Mouse (Mus musculus) bone marrow, adult 2 months (tissue): Measurements from ENCODE around the gene Adgrg7. TPM values are rescaled to one million over a fixed set of nuclear protein-coding genes. Genes with fewer than 3 reads are reported as not detected.

Source experiments
- H3K27ac ChIP-seq: fragments of 200-500 bp; 2 replicates; pipeline ENCODE4 v1.5.1; 2012; ENCODE audit warnings: low read depth, mild to moderate bottlenecking, control low read depth, inconsistent platforms, low read length; ENCODE audit not compliant: control insufficient read depth, poor library complexity, insufficient read depth
- H3K4me1 ChIP-seq: fragments of 200-500 bp; 2 replicates; pipeline ENCODE4 v1.6.1; 2011; ENCODE audit warnings: low read length; ENCODE audit not compliant: control insufficient read depth, insufficient read depth
- H3K4me3 ChIP-seq: fragments of 200-500 bp; replicated peaks from 2 replicates; pipeline ENCODE3; 2011; ENCODE audit warnings: mild to moderate bottlenecking, low read depth, low read length, control low read depth; ENCODE audit not compliant: control insufficient read depth
- CTCF ChIP-seq: fragments of 200-500 bp; IDR thresholded peaks from 2 replicates; pipeline ENCODE4 v1.5.1; 2011; ENCODE audit warnings: low read length, control low read depth; ENCODE audit not compliant: control insufficient read depth, insufficient read depth
- POLR2A ChIP-seq: fragments of 200-500 bp; IDR thresholded peaks from 2 replicates; pipeline ENCODE4 v1.6.1; 2011; ENCODE audit warnings: low read depth, mild to moderate bottlenecking, control low read depth, low read length, borderline replicate concordance; ENCODE audit not compliant: control insufficient read depth
- WGBS: fragments of 180-500 bp; shearing (Covaris S2); methylation state at CpG from one replicate; pipeline ENCODE4 v1.1.7; 2018; 5-methylcytosine and 5-hydroxymethylcytosine counted together
- polyA plus RNA-seq: library from polyadenylated mRNA; stranded (reverse); fragments of >200 nt; gene quantifications from 2 replicates; pipeline ENCODE4 v1.2.4, GENCODE M21; 2011; ENCODE audit warnings: low replicate concordance; ENCODE audit not compliant: missing spikeins, insufficient read depth, insufficient read length

The Adgrg7 gene
- polyA plus RNA-seq, 1 experiment: 0.55 TPM

DNA sequence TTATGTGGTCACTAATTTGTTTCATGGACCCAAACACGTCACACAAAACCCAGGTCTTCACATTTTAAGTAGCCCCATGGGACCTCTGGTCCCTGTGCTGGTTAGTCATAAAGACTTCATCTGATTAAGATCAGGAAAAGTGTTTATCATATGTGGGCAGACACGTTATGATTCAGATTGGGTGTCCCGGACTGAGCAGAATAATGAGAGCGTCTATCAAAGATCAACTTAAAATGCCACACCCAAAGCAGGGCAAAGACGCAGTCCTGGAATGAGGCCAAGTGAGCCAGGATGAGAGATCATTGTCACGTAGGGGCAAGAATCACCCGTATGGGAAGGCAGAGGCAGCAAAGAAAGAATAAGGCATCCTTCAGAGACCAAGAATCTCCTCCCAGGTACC is 3.2 kb upstream of the Adgrg7 start:
- 50% methylated on average over 7 of the region's 7 CpGs for WGBS
- Histone ChIP-seq H3K27ac (no peak overlapping the region), H3K4me1 (no peaks in the 10 kb centered on the region), H3K4me3 (no peak overlapping the region)
- TF ChIP-seq POLR2A: no peak
- no peak for TF ChIP-seq CTCF

DNA sequence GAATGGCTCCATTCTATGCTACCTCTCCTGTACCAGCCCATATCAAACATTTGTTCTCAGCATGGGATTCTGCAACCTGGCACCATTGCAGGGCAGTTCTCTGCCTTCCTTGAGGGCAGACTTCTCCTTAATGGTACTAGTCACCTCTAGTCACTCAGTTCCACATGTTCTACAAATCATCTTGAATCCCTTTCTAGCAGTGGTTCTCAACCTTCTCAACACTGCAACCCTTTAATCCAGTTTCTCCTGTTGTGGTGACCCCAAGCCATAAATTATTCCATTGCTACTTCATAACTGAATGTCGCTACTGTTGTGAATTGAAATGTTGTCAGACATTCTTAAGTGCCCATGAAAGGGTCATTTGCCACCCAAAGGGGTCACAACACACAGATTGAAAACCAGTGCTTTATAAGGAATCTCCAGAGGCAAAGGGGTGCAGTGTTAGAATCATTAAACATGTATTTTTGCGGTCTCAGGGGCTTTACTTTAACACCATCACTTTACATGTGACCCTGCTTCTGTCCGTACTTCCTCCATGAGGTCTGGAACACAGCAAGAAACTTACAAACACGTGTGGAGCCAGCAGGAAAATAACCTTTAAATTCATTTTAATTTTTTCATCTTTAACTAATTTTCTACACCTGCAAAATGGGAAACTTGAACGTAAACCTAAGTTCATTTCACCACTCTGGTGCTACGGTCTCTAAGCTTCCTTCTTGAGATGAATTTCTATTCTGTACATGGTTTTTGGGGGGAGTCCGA is 1.1 kb downstream of the Adgrg7 start:
- Histone ChIP-seq H3K27ac (no peak overlapping the region), H3K4me1 (no peaks in the 10 kb centered on the region), H3K4me3 (no peak overlapping the region)
- TF ChIP-seq POLR2A: no peak
- no peak for TF ChIP-seq CTCF
- 51% methylated on average over 7 of the region's 7 CpGs for WGBS

DNA sequence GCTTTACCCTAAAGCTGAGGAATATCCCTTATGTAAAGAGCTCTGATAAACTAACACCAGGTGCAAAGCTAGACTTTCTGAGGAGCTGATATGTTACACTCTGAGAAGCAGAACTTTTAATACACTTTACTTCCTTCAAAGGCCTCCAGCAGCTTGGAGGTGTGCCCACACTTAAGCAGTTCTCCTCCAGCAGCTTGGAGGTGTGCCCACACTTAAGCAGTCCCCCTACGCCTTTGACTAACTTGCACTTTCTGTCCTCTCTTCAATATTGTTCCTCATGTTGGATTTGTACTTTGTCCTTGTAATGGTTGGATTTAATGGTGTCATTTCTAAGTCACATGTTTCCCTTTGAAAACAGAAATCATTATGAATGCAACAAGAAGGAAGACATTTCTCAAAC is 1.9 kb downstream of the Adgrg7 start:
- H3K4me3 ChIP-seq: no peak overlapping the region
- H3K4me1 ChIP-seq: no peaks in the 10 kb centered on the region
- no peak for TF ChIP-seq POLR2A
- no peak for TF ChIP-seq CTCF
- WGBS: 13% methylated on average over 1 of the region's 1 CpGs
- no peak overlapping the region for H3K27ac ChIP-seq

DNA sequence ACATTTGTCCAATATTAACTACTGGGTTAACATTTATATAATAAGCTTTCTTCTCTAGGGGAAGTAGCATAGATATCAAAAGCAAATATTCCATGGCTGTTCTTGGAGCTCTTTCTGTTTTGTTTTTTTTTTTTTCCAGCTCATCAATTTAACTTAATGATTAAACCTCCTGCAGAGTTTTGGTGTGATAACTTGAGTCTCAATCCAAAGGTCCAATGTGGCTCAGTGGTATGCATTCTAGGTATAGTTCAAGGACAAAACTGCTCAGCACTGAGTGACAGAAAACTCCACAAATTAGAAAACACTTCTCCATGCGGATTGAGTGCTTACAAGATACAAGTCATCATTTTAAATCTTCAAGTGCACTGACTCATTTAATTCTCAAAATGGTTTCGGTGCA is 9.7 kb downstream of the Adgrg7 start:
- no peak overlapping the region for H3K27ac ChIP-seq
- H3K4me3 ChIP-seq: no peak overlapping the region
- TF ChIP-seq POLR2A (no peak), CTCF (no peak)
- 87% methylated on average over 2 of the region's 2 CpGs for WGBS
- H3K4me1 ChIP-seq: no peaks in the 10 kb centered on the region

DNA sequence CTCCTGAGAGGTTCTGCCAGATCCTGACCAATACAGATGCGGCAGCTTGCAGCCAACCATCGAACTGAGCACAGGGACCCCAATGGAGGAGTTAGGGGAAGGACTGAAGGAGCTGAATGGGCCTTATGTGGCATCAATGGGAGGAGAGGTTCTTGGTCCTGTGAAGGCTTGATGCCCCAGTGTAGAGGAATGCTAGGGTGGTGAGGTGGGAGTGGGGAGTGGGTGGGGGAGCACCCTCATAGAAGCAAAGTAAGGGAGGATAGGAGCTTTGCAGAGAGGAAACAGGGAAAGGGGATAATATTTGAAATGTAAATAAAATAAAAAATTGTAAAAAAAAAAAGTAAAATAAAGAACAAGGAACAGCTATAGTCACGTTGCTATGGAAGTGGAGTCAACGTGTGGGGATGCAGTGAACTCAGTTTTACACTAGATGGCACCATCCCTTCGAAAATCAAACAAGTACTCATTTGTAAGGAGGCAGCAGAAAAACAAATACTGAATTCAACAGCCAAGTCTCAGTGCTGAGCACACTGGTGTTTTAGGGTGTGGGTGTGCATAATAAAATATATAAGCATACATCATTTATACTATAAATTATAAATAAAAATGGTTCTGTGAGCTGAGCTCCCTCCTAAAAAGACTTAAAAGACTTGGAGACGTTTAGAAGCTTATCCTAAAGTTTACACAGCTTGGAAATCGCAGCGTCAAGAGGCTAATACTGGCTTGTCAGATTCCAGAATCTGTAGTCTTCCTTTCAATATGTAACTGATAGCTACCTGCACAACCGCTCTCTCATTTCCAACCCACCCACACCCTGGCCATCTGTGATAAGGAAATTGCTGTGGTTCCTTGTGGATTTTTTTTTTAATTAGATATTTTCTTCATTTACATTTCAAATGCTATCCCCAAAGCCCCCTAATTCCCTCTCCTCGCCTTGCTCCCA is 24.2 kb downstream of the Adgrg7 start:
- Histone ChIP-seq H3K4me3 (no peak overlapping the region), H3K27ac (no peak overlapping the region), H3K4me1 (no peaks in the 10 kb centered on the region)
- TF ChIP-seq CTCF (no peak), POLR2A (no peak)
- 48% methylated on average over 10 of the region's 10 CpGs for WGBS

DNA sequence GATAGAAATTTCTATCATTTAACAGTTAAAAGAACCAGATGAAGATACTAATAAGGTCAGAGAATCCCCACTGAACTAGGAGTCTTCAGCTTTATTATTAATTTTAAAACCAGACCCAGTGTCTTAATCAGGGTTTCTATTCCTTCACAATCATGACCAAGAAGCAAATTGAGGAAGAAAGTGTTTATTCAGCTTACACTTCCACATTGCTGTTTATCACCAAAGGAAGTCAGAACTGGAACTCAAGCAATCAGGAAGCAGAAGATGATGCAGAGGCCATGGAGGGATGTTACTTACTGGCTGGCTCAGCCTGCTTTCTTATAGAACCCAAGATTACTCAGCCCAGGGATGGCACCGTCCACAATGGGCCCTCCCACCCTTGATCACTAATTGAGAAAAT is 66.6 kb downstream of the Adgrg7 start:
- TF ChIP-seq CTCF (no peak), POLR2A (no peak)
- 35% methylated on average over 1 of the region's 1 CpGs for WGBS
- Histone ChIP-seq H3K4me3 (no peak overlapping the region), H3K27ac (no peak overlapping the region), H3K4me1 (no peaks in the 10 kb centered on the region)

DNA sequence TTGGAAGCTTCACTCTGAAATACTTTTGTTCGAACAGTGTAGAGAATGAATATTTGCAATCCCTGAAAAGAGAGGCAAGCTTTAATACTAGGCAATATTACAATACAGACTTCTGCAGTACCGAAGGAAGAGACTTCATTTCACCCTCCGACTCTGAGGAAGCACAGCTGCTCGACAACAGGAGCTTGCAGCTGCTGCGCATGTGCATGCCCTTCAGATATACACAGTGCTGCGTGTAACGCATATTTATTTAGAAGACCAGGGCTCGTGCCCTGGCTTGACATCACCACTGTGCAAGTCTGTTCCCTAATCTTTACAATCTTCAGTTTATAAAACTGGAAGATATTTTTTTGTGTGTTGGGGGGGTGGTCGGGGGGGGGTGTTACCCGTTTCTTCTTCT is 70.7 kb downstream of the Adgrg7 start:
- Histone ChIP-seq H3K4me3 (no peak overlapping the region), H3K27ac (no peak overlapping the region)
- 87% methylated on average over 10 of the region's 10 CpGs for WGBS

DNA sequence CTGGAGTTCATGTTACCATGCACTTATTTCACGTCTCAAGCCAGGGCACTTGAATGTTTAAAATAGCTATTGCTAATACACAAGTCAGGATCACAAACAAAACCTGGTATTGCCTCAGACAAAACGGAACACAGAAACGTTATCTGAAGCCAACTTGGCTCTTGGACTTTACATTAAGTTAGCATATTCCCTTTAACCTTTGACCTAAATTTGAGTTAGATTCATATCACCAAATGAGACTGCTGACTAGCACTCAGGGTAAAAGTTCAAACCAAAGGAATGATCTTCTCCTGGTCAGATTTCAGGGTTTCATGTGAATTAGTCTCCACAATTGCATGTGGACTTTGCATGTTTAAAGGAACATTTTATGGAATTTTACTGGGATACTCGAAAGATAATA is 73.3 kb downstream of the Adgrg7 start:
- 79% methylated on average over 4 of the region's 4 CpGs for WGBS
- TF ChIP-seq POLR2A: no peak
- TF ChIP-seq CTCF: no peak

More for the DNA sequence above, 70.7 kb downstream of the Adgrg7 start:
- no peaks in the 10 kb centered on the region for H3K4me1 ChIP-seq
- TF ChIP-seq POLR2A (no peak), CTCF (no peak)

More for the DNA sequence above, 73.3 kb downstream of the Adgrg7 start:
- Histone ChIP-seq H3K4me3 (no peak overlapping the region), H3K27ac (no peak overlapping the region), H3K4me1 (no peaks in the 10 kb centered on the region)
